Mouse (Mus musculus) hindbrain, embryonic 15.5 days (tissue): ENCODE measurements around the gene Naa16. TPM values are rescaled to one million over a fixed set of nuclear protein-coding genes. Genes with fewer than 3 reads are reported as not detected.
A peak's percentile ranks its signal among the peaks of the same experiment; 100 is the strongest.
"Not testable (repeated sequence)": the region's sequence is repeated elsewhere in the genome, so short reads cannot be mapped to it uniquely, and the experiment has no call there.

ENCODE experiments used
- ATAC-seq: fragments of 200-750 bp; cut with Nextera tagmentation; 2 replicates; pipeline ENCODE4 v1.8.0; 2017; ENCODE audit warnings: low read depth, moderate number of reproducible peaks, moderate TSS enrichment; ENCODE audit not compliant: low FRiP score
- H3K27ac ChIP-seq: fragments of 300-500 bp; sonication (generic); replicated peaks from 2 replicates; pipeline ENCODE4 v1.5.1; 2015; ENCODE audit warnings: mild to moderate bottlenecking, inconsistent platforms
- H3K27me3 ChIP-seq: fragments of 300-500 bp; sonication (generic); 2 replicates; pipeline ENCODE4 v1.6.1; 2015; ENCODE audit warnings: control low read depth, inconsistent platforms
- H3K36me3 ChIP-seq: fragments of 300-500 bp; sonication (generic); 2 replicates; pipeline ENCODE4 v1.6.1; 2015; ENCODE audit warnings: control low read depth, inconsistent platforms
- H3K4me1 ChIP-seq: fragments of 300-500 bp; sonication (generic); replicated peaks from 2 replicates; pipeline ENCODE4 v1.6.1; 2015; ENCODE audit warnings: control low read depth, inconsistent platforms
- H3K4me2 ChIP-seq: fragments of 300-500 bp; sonication (generic); 2 replicates; pipeline ENCODE4 v1.6.1; 2015; ENCODE audit warnings: moderate library complexity, mild to moderate bottlenecking, inconsistent platforms
- H3K4me3 ChIP-seq: fragments of 300-500 bp; sonication (generic); 2 replicates; pipeline ENCODE4 v1.5.1; 2015; ENCODE audit warnings: mild to moderate bottlenecking, inconsistent platforms
- H3K9ac ChIP-seq: fragments of 300-500 bp; sonication (generic); 2 replicates; pipeline ENCODE4 v1.6.1; 2015; ENCODE audit warnings: inconsistent platforms
- H3K9me3 ChIP-seq: fragments of 300-500 bp; sonication (generic); 2 replicates; pipeline ENCODE4 v1.6.1; 2016; ENCODE audit warnings: control low read depth, inconsistent platforms
- WGBS: fragments of 180-500 bp; shearing (Covaris S2); methylation state at CpG from one replicate; pipeline ENCODE4 v1.1.7; 2015; 5-methylcytosine and 5-hydroxymethylcytosine counted together
- polyA plus RNA-seq: library from polyadenylated mRNA; unstranded; fragments of >200 nt; fragmentation: Nextera tagmentation; extraction: Ambion mirVana; gene quantifications from 2 replicates; pipeline ENCODE4 v1.2.1, GENCODE M21; 2015

The Naa16 gene
- polyA plus RNA-seq: 20.3 and 21.4 TPM in 2 replicates

- Histone ChIP-seq H3K27me3 (no peaks in the 10 kb centered on the region), H3K36me3 (no peaks in the 10 kb centered on the region), H3K4me1 (peaks cover 14% of the 10 kb centered on the region), H3K27ac (peak within 1 kb of the TSS; percentile 94), H3K9me3 (no peaks in the 10 kb centered on the region), H3K9ac (peak within 1 kb of the TSS; percentile 74), H3K4me2 (peak within 1 kb of the TSS; percentile 84), H3K4me3 (peak within 1 kb of the TSS; percentile 80)
- WGBS: under 1% methylated on average over 71 of the region's 71 CpGs
- ATAC-seq: peak; percentile 98
These were observed at the start of gene Naa16 for GRCm38 (mm10) chr14:79390265-79390926. Naa16 (minus strand) TSS chr14:79390778.

GRCm38 (mm10) chr14:79434068-79434467 lies 43.5 kb upstream of the Naa16 start:
- 0 out of 2 replicates have a peak, but pooled peaks cover 2% of the 10 kb centered on the region for H3K36me3 ChIP-seq
- H3K27me3 ChIP-seq: no peaks in the 10 kb centered on the region
- H3K27ac ChIP-seq: no peak overlapping the region
- H3K4me1 ChIP-seq: no peaks in the 10 kb centered on the region
- 89% methylated on average over 1 of the region's 1 CpGs for WGBS
- no peaks in the 10 kb centered on the region for H3K9me3 ChIP-seq
- no peak overlapping the region for H3K9ac ChIP-seq
- no peak for ATAC-seq
- no peak overlapping the region for H3K4me3 ChIP-seq
- no peak overlapping the region for H3K4me2 ChIP-seq

GRCm38 (mm10) chr14:79426730-79427365 lies 36.3 kb upstream of the Naa16 start:
- H3K27me3 ChIP-seq, H3K4me1 ChIP-seq, H3K9me3 ChIP-seq: not testable (repeated sequence)
- peak overlapping the region; percentile 56 for H3K4me2 ChIP-seq
- peak; percentile 47 for ATAC-seq
- peaks cover 15% of the 10 kb centered on the region for H3K36me3 ChIP-seq
- H3K27ac ChIP-seq: peak overlapping the region; percentile 87
- peak overlapping the region; percentile 63 for H3K9ac ChIP-seq
- WGBS: 38% methylated on average over 14 of the region's 59 CpGs
- peak overlapping the region; percentile 74 for H3K4me3 ChIP-seq

- under 1% methylated on average over 44 of the region's 44 CpGs for WGBS
- H3K9me3 ChIP-seq: no peaks in the 10 kb centered on the region
- peak; percentile 98 for ATAC-seq
These were observed 35.6 kb upstream of the Naa16 start, which contains the start of gene Kbtbd7 for GRCm38 (mm10) chr14:79425979-79426729. Kbtbd7 (plus strand) TSS chr14:79426511.

GRCm38 (mm10) chr14:79420083-79420685 lies 29.6 kb upstream of the Naa16 start:
- H3K4me2 ChIP-seq: peak overlapping the region; percentile 26; the same call in 1 of the 2 replicates
- H3K4me1 ChIP-seq: no peaks in the 10 kb centered on the region
- H3K9ac ChIP-seq: no peak overlapping the region
- peak; percentile 27; the same call in 1 of the 2 replicates for ATAC-seq
- no peak overlapping the region for H3K4me3 ChIP-seq
- WGBS: 21% methylated on average over 20 of the region's 20 CpGs
- peaks cover 10% of the 10 kb centered on the region; the same call in 1 of the 2 replicates for H3K36me3 ChIP-seq
- no peak overlapping the region for H3K27ac ChIP-seq
- no peaks in the 10 kb centered on the region for H3K27me3 ChIP-seq
- H3K9me3 ChIP-seq: no peaks in the 10 kb centered on the region

More at GRCm38 (mm10) chr14:79425979-79426729, 35.6 kb upstream of the Naa16 start, which contains the start of gene Kbtbd7:
- Histone ChIP-seq H3K36me3 (peaks cover 14% of the 10 kb centered on the region), H3K27me3 (no peaks in the 10 kb centered on the region), H3K4me3 (peak within 1 kb of the TSS; percentile 74), H3K27ac (peak within 1 kb of the TSS; percentile 87), H3K9ac (peak within 1 kb of the TSS; percentile 63), H3K4me1 (peaks cover 6% of the 10 kb centered on the region; the same call in 1 of the 2 replicates), H3K4me2 (peak within 1 kb of the TSS; percentile 56)

GRCm38 (mm10) chr14:79413121-79413520 lies 22.5 kb upstream of the Naa16 start:
- no peak overlapping the region for H3K4me2 ChIP-seq
- no peak overlapping the region for H3K27ac ChIP-seq
- no peak overlapping the region for H3K9ac ChIP-seq
- H3K4me1 ChIP-seq: no peaks in the 10 kb centered on the region
- no peaks in the 10 kb centered on the region for H3K9me3 ChIP-seq
- H3K36me3 ChIP-seq: peaks cover 12% of the 10 kb centered on the region
- no peaks in the 10 kb centered on the region for H3K27me3 ChIP-seq
- no peak for ATAC-seq
- 89% methylated on average over 6 of the region's 6 CpGs for WGBS
- no peak overlapping the region for H3K4me3 ChIP-seq

GRCm38 (mm10) chr14:79410662-79411061 lies 20.1 kb upstream of the Naa16 start:
- no peak overlapping the region for H3K4me2 ChIP-seq
- WGBS: 84% methylated on average over 2 of the region's 2 CpGs

GRCm38 (mm10) chr14:79409278-79409830 lies 18.8 kb upstream of the Naa16 start:
- 95% methylated on average over 6 of the region's 6 CpGs for WGBS
- no peak overlapping the region for H3K4me3 ChIP-seq
- H3K27ac ChIP-seq: no peak overlapping the region
- H3K4me2 ChIP-seq: no peak overlapping the region
- no peaks in the 10 kb centered on the region for H3K9me3 ChIP-seq
- no peaks in the 10 kb centered on the region for H3K4me1 ChIP-seq
- H3K36me3 ChIP-seq: peaks cover 9% of the 10 kb centered on the region
- H3K27me3 ChIP-seq: no peaks in the 10 kb centered on the region
- H3K9ac ChIP-seq: no peak overlapping the region
- ATAC-seq: no peak

More at GRCm38 (mm10) chr14:79410662-79411061, 20.1 kb upstream of the Naa16 start:
- Histone ChIP-seq H3K9me3 (no peaks in the 10 kb centered on the region), H3K27ac (no peak overlapping the region), H3K4me3 (no peak overlapping the region), H3K27me3 (no peaks in the 10 kb centered on the region), H3K4me1 (no peaks in the 10 kb centered on the region), H3K36me3 (peaks cover 9% of the 10 kb centered on the region), H3K9ac (no peak overlapping the region)
- ATAC-seq: no peak

GRCm38 (mm10) chr14:79407641-79408040 lies 17.1 kb upstream of the Naa16 start:
- Histone ChIP-seq H3K9me3 (no peaks in the 10 kb centered on the region), H3K4me2 (no peak overlapping the region), H3K4me3 (no peak overlapping the region), H3K27ac (no peak overlapping the region), H3K9ac (no peak overlapping the region), H3K36me3 (peaks cover 11% of the 10 kb centered on the region), H3K4me1 (no peaks in the 10 kb centered on the region), H3K27me3 (no peaks in the 10 kb centered on the region)
- 87% methylated on average over 2 of the region's 2 CpGs for WGBS
- no peak for ATAC-seq

GRCm38 (mm10) chr14:79397321-79398122 lies 6.9 kb upstream of the Naa16 start, which contains the start of gene Mtrf1:
Mtrf1 (plus strand) TSS chr14:79397772.
- ATAC-seq: peak; percentile 96
- 20% methylated on average over 23 of the region's 23 CpGs for WGBS
- peaks cover 7% of the 10 kb centered on the region for H3K4me1 ChIP-seq

More at GRCm38 (mm10) chr14:79397321-79398122, 6.9 kb upstream of the Naa16 start, which contains the start of gene Mtrf1:
- no peaks in the 10 kb centered on the region for H3K9me3 ChIP-seq
- peak within 1 kb of the TSS; percentile 65 for H3K9ac ChIP-seq
- peaks cover 12% of the 10 kb centered on the region; the same call in 1 of the 2 replicates for H3K36me3 ChIP-seq
- peak within 1 kb of the TSS; percentile 71 for H3K4me3 ChIP-seq
- H3K4me2 ChIP-seq: peak within 1 kb of the TSS; percentile 75
- no peaks in the 10 kb centered on the region for H3K27me3 ChIP-seq
- peak within 1 kb of the TSS; percentile 97 for H3K27ac ChIP-seq
